Mouse (Mus musculus) spleen, postnatal 36 days (tissue): ENCODE results near the gene Gm4450.
A peak's percentile ranks its signal among the peaks of the same experiment; 100 is the strongest.
"Not testable (repeated sequence)": the region's sequence is repeated elsewhere in the genome, so short reads cannot be mapped to it uniquely, and the experiment has no call there.

Experiments used
- DNase-seq, 2 experiments: peaks; one replicate each; pipeline ENCODE4 v3.0.0; 2022; ENCODE audit warnings: low spot score in 2 of 2, mixed read lengths in 1 of 2

Gm4450 gene

DNA sequence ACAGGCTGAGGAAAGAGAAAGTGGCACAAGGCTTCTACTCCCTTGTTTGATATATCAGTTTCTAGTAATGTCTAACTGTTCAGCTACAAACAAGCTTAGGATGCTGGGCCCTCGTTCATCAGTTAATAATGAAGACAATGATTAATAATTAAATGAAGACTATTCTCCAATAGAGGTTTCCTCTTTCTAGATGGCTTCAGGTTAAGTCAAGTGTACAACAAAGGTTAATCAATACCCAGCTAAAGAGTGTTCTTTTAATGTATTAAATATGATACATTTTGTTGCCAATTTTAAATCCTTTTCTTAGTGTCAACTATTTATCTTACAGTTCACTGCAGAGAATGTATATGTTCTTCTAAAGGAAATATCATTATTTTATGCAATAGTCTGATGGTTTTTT lies at the start of gene Gm4450:
TSS of gene Gm4450 (minus strand) at position 101 of the 400 bp plus-strand sequence.
- not testable (repeated sequence) for DNase-seq

DNA sequence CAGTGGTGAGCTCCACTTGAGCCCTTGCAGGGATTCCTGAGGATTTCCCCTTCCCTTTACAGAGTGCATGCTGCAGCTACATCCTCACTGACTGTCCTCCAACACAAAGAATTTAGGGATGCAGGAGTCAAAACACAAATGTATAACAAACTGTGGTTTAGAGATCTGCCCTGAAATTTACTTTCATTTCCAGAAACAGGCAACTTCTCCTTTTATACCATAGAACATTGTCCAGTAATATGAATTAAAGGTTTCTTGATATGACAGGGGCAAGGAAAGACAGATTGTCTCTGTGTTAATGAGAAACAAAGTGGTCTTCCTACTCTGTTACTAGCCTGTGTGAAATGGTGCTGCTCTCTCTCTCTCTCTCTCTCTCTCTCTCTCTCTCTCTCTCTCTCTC lies 40.5 kb upstream of the Gm4450 start:
- not testable (repeated sequence) for DNase-seq

DNA sequence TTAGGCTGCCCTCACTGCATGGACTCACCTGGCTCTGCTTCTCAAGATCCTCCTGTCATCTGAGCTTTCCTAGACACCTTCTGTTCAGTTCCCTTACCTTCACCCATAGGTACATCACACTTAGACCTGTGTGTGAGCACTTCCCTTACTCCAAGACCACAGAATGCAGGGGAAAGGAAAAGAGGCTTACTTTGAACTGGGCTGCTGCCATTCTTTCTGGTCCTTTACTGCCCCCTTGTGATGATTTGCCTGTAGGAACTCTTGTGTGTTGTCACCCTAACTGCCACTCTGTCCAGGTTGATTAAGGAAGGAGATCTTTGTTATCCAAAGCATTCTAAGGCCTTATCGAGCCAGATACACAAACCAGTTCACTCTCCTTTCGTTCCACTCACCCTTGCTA lies 39.8 kb upstream of the Gm4450 start:
- DNase-seq = not testable (repeated sequence)

DNA sequence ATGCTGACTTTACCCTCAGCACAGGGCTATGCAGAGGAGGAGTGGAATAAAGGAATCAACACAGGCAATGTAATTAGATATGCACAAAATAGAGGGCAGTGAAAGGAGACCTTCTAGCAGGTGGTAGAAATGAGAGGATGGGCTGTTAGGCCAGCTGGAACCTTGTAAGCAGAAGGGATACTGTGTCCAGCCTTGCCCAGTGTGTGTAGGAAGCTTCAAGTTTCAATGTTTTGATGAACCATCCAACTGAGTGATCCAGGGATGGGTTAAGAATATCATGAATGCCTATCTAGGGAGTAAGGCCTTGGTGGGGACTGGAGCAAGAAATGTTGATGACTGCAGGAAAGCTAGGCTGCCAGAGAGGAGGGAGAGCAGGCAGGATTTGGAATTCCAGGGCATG lies 38.1 kb upstream of the Gm4450 start:
- not testable (repeated sequence) for DNase-seq

DNA sequence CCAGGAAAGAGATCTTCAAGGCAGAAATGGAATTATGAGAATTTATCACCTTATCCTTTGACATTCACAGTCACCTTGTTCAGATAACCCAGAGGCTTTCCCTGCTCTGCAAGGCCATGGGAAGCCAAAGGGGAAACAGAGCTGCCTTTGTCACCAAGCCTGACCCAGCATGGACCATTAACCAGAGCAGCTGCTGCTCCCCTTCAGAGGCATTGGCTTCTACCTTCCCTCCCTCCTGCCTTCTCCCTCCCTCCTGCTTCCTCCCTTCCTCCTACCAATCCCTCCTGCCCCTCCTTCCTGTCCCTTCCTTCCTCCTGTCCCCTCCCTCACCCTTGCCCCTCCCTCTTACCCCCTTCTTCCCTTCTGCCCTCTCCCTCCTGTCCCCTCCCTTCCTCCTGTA lies 37.3 kb upstream of the Gm4450 start:
- not testable (repeated sequence) for DNase-seq

DNA sequence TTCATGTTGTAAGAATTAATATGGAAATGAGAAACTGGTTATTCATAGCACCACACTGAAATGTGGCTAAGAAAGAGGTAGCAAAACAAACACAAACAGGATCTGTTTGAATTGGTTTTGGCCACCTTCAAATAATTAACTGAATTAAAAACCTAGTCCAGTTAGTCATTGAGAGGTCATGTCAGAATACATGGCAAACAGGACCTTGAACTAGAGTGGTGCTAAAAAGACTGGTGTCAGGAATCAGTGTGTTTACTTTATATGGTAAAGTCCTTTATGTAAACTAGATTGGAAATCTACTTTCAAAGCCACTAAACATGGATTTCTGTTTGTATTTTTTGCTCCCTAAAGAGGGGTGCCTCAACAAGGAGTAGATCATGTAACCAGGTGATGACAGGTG lies 14.6 kb upstream of the Gm4450 start:
- DNase-seq = not testable (repeated sequence)

DNA sequence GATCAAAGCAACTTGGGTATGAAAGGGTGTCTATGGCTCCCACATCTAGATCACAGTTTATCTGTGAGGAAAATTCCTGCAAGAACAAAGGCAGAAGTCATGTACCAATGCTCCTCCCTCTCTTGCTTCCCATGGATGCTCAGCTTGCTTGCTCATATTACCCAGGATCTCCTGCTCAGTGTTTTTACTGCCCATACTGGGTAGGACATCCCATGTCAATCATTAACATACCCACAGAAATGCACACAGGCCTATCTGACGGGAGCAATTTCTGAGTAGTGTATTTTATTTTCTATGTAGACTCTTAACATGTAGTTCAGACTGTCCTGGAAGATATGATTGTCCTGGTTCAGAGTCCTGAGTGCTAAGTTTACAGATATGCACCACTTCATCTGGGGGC lies 14.1 kb upstream of the Gm4450 start:
- not testable (repeated sequence) for DNase-seq

DNA sequence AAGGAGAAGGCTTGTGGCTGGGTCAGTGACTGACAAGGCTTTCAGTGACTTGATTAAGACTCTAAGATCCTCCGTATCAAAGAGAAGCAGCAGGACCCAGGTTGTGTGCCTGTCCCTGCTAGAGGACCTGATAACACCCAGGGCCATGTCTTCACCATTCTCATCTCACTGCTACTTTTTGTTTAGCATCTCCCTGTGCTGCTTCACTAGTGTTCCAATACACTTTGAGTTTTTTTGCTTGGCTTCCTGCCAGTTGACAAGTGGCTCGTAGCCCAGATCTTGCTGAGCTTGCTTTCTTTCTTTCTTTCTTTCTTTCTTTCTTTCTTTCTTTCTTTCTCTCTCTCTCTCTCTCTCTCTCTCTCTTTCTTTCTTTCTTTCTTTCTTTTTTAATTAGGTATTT lies 12.4 kb upstream of the Gm4450 start:
- not testable (repeated sequence) for DNase-seq

DNA sequence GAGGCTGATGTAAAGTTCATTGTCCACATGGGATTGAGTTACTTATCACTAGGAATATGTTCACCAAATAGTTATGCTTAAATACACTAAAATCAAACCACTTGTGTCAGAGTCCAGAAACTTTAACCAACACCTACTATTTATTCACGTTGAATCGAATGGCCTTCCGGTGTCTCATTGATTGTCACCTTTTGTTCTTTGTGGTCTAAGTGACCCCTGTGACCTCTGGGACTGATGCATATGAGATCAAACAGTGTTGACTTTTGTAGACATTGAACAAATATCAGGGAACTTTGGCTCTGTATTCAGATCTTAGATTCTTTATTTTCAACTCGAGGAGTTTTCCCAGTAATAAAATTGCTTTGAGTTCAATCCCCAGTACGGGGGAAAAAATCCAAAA lies 3.1 kb downstream of the Gm4450 start:
- DNase-seq = not testable (repeated sequence)

DNA sequence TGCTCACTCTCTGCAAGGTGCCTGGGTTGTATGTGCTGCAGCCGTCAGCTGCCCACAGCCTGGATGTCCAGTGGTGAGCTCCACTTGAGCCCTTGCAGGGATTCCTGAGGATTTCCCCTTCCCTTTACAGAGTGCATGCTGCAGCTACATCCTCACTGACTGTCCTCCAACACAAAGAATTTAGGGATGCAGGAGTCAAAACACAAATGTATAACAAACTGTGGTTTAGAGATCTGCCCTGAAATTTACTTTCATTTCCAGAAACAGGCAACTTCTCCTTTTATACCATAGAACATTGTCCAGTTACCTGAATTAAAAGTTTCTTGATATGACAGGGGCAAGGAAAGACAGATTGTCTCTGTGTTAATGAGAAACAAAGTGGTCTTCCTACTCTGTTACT lies 13.0 kb downstream of the Gm4450 start:
- not testable (repeated sequence) for DNase-seq

DNA sequence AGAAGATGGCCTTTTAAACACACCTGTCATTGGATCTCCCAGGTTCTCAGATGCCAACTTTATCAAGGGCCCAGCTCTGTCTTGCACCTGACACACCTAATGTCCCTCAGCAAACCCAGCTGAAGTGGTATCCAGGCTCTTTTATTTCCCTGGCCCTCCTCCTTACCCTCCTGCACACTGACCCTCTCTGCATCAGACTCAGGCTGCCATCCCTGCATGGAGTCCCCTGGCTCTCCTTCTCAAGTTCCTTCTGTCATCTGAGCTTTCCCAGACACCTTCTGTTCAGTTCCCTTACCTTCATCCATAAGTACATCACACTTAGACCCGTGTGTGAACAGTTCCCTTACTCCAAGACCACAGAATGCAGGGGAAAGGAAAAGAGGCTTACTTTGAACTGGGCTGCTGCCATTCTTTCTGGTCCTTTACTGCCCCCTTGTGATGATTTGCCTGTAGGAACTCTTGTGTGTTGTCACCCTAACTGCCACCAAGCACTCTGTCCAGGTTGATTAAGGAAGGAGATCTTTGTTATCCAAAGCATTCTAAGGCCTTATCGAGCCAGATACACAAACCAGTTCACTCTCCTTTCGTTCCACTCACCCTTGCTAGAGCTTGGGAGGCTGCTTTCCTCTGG lies 13.7 kb downstream of the Gm4450 start:
- DNase-seq = not testable (repeated sequence)

DNA sequence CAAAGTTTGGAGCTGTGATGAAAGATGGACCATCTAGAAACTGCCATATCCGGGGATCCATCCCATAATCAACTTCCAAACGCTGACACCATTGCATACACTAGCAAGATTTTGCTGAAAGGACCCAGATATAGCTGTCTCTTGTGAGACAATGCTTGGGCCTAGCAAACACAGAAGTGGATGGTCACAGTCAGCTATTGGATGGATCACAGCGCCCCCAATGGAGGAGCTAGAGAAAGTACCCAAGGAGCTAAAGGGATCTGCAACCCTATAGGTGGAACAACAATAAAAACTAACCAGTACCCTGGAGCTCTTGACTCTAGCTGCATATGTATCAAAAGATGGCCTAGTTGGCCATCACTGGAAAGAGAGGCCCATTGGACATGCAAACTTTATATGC lies 14.7 kb downstream of the Gm4450 start:
- not testable (repeated sequence) for DNase-seq

DNA sequence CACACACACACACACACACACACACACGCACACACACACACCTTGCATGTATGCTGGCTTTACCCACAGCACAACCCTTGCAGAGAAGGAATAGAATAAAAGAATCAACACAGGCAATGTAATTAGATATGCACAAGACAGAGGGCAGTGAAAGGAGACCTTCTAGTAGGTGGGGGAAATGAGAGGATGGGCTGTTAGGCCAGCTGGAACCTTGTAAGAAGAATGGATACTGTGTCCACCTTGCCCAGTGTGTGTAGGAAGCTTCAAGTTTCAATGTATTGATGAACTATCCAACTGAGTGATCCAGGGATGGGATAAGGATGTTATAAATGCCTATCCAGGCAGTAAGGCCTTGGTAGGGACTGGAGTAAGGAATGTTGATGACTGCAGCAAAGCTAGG lies 21.9 kb downstream of the Gm4450 start:
- DNase-seq = no peak

DNA sequence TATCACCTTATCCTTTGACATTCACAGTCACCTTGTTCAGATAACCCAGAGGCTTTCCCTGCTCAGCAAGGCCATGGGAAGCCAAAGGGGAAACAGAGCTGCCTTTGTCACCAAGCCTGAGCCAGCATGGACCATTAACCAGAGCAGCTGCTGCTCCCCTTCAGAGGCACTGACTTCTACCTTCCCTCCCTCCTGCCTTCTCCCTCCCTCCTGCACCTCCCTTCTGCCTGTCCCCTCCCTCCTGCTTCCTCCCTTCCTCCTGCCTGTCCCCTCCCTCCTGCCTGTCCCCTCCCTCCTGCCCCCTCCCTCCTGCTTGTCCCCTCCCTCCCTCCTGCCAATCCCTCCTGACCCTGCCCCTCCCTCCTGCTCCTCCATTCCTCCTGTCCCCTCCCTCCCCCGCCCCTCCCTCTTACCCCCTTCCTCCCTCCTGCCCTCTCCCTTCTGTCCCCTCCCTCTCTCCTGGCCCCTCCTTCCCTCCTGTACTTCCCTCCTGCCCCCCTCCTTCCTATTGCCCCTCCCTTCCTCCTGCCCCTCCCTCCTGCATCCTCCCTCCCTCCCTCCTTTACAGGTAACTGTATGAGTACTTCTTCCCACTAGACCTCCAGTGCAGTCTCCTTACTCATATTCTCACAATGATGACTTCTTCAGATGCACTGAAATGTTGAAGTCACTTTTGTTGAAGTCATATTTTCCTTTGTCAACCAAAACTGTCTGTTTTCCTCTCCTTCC lies 22.7 kb downstream of the Gm4450 start:
- DNase-seq = no peak

DNA sequence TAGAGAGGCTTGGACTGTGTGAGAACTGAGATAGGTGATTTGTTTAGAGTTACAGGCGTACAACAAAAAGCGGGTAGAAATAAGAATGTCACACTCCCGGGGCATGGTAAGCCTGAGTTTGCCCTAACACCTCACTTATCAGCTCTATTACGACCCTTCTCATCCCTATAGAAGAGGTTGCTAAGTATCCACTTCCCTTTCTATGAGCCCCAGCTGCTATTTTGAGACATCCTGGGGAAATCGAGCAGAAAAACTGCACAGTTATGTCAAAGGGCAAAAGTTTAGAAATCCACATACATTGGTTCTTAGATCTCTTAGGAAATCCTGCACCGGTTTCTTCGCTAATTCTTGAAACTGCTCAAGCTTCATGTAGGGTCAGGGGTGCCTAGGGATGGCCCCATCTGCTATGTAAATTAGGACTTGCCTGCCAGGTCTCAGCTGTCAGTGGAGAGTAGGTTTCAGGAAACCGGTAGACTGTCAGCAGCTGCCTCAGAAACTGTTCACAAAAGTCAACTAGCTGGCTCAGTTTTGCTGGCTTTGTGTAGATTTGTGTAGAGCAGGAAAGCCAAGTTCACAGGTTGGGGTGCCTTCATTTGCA lies 27.9 kb downstream of the Gm4450 start:
- no peak for DNase-seq

DNA sequence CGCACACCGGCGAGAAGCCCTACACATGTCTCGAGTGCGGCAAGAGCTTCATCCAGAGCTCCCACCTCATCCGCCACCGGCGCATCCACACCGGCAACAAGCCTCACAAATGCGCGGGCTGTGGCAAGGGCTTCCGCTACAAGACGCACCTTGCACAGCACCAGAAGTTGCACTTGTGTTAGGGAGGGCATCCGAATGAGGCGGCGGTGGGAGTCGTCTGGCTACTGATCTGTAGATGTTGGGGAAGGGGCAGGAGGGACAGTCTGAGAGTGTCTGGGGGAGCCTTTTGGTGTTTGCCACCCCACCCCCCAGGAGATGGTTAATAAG lies 28.5 kb downstream of the Gm4450 start:
- no peak for DNase-seq

DNA sequence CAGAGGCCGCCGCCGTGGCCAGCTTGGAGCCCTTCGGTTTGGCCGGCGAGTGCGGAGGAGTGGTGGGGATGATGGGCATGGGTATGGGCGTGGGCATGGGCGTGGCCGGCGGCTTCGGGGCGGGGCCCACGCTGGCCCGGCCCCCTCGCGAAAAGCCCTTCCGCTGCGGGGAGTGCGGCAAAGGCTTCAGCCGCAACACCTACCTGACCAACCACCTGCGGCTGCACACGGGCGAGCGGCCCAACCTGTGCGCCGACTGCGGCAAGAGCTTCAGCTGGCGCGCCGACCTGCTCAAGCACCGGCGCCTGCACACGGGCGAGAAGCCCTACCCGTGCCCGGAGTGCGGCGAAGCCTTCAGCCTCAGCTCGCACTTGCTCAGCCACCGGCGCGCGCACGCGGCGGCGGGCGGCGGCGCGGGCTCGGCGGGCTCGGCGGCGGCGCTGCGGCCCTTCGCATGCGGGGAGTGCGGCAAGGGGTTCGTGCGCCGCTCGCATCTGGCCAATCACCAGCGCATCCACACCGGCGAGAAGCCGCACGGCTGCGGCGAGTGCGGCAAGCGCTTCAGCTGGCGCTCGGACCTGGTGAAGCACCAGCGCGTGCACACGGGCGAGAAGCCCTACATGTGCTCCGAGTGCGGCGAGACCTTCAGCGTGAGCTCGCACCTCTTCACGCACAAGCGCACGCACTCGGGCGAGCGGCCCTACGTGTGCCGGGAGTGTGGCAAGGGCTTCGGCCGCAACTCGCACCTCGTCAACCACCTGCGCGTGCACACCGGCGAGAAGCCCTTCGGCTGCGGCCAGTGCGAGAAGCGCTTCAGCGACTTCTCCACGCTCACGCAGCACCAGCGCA lies 29.1 kb downstream of the Gm4450 start:
- DNase-seq = peak; percentile 56 to 58

DNA sequence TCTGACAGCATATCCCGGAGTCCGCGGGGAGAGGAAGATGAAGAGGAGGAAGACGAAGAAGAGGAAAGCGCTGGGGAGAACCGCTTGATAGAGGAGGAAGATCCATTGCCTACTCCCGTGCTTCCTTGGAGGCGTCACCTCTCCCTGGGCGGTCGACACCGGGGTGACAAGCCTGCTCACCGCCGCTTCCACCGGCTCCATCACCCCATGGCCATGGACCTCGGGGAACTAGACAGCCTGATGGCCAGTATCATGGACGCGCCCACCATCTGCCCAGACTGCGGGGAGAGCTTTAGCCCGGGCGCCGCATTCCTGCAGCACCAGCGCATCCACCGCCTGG lies 29.7 kb downstream of the Gm4450 start:
- no peak for DNase-seq

DNA sequence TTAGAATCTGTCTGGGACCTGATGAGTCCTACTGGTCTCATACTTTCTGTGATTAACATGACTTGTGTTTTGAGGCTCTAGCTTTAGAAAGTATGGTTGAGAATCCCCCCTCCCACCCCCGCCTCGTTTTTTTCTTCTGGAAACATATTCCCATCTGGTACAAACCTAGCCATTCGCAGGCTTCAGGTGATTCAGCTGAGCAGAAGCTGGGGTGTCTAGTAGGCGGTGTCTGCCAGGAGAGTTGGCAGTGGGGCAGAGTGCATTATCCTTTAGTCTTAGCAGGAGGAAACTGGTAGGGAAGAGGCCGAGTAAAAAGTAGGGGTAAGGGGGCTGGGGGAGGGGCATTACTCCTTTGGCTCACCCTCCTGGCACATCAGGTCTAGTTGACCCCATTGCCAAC lies 30.2 kb downstream of the Gm4450 start:
- no peak for DNase-seq

DNA sequence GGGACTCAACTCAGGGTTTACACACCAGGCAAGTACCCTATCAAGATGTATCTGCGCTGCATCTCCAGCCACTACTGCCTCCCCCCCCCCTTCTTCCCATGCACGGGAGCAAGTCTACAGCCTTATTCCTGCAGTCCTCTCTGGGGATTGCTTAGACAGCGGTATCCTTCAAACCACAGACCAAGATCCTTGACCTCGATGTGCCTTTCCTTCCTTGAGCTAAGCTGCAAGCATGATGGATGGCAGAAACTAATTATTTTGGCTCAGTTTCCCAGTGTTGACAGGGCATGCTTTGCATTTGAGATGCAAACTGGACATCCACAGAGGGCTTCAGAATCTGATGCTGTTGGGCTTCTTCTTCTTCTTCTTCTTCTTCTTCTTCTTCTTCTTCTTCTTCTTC lies 34.0 kb downstream of the Gm4450 start:
- DNase-seq = no peak

DNA sequence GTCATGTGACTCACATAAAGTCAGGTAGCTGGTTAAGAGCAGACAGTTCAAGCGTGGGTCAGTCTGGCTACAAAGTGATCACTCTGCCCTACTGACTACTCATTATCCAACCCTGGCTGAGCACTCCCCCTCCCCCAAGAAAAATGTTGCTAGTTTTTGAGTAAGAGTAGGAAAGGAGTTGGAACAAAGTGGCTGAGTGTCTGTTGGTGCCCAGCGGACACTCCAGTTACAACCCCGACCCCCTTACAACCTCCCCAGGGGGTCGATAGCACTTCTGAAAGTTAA lies 37.2 kb downstream of the Gm4450 start:
- no peak for DNase-seq

DNA sequence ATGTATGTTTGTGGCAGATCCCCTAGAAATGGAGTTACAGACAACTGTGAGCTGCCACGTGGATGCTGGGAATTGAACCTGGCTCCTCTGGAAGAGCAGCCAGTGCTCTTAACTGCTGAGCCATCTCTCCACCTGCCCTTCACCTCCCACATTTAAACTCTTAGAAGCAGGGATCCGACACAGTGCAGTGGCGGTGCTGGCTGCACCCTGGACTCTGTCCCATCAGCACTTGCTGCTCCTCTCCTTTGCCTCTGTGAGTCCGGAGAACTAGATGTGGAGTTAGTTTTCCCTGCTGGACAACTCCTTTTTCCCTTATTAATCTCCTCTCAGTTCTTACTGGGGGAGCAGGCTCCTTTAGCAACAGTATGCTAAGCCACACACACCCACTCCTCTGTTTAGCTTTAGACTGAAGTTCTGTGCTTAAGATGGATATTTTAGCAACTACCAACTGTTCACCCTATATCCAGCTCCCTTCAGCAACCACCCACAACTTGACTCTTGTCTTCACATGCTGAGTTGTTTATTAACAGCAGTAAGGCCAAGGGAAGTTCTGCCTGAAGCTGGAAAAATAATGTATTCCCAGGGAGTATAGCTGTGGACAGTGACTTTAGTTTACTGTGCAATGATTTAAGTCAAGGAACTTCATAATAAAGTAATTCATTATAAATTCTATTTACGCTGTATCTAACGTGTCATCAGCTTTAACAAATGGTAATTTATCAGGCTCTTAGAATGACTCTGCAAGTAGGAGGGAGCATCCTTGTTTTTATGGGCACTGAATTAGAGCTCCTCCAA lies 37.7 kb downstream of the Gm4450 start:
- no peak for DNase-seq
